Mouse (Mus musculus): ENCODE measurements at regions not wholly inside any gene's neighbourhood (a gene's known extent, or its start where the extent isn't known, plus 50 kb on each side); places are given as distances from the start of the nearest gene placed in this dataset.

DNA sequence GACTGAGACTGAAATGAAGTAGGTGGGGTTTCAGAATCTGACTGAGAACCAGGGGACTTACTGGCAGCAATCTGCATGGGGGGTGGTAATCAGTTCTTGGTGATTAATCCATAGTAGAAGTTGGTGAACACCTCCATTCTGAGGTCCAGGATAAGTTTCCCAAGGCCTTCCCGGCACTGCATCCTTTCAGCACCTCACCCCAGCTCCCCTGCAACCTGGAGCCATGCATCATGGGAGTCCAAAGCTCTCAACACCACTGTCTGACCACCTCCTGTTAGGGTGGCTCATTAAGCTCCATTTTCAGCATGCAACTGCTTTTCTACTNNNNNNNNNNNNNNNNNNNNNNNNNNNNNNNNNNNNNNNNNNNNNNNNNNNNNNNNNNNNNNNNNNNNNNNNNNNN is 157.0 kb downstream of the Cyp26b1 start:
- H3K36me3 ChIP-seq (ENCODE audit: control insufficient read depth, insufficient read depth): no peaks in the 10 kb centered on the region
- no peaks in the 10 kb centered on the region for H3K79me3 ChIP-seq (ENCODE audit: low read depth)
- H3K79me2 ChIP-seq (ENCODE audit: control insufficient read depth, insufficient read depth): no peaks in the 10 kb centered on the region
- TF ChIP-seq MYOD1 (IDR thresholded peaks at IDR 0.05; ENCODE audit: control insufficient read depth, insufficient read length, low read depth) (no peak), CTCF (IDR thresholded peaks at IDR 0.05; ENCODE audit: control insufficient read depth, insufficient read depth, insufficient read length) (no peak), MYOG (IDR thresholded peaks at IDR 0.05; ENCODE audit: control insufficient read depth, extremely low read depth, insufficient read length) (no peak), MAX (IDR thresholded peaks at IDR 0.05) (no peak), CEBPB (IDR thresholded peaks at IDR 0.05; ENCODE audit: low read depth) (no peak), FOSL1 (IDR thresholded peaks at IDR 0.05; ENCODE audit: insufficient read depth, low read length, poor library complexity, severe bottlenecking) (no peak)
- no peaks in the 10 kb centered on the region for H3K27me3 ChIP-seq (ENCODE audit: control insufficient read depth, insufficient read depth, insufficient read length)
- H3ac ChIP-seq (ENCODE audit: control insufficient read depth, insufficient read length, low read depth): no peak overlapping the region
- no peak overlapping the region for H3K4me3 ChIP-seq (ENCODE audit: insufficient read depth, poor library complexity, severe bottlenecking)

DNA sequence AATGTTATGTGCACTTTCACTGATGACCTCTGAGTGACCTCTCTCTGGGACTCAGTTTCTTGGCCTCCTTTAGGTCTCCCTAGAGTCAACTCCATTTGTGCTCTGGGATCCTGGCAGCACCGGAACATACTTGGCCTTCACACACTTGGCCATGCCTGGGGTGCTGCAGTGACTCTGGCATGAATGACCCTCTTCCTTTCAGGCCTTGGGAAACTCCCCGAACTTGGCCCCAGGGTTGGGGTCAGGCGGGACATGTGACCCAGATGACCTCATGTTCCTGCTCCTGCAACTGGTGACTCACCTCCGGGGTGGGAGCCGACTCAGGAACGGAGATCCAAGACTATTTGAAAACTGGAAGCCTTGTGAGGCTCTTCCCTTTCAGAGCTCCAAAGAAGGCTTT is 159.2 kb downstream of the Cyp26b1 start:
- Histone ChIP-seq H3ac (ENCODE audit: control insufficient read depth, insufficient read length, low read depth) (no peak overlapping the region), H3K4me3 (ENCODE audit: insufficient read depth, poor library complexity, severe bottlenecking) (no peak overlapping the region), H3K36me3 (ENCODE audit: control insufficient read depth, insufficient read depth) (no peaks in the 10 kb centered on the region), H3K79me2 (ENCODE audit: control insufficient read depth, insufficient read depth) (no peaks in the 10 kb centered on the region), H3K27me3 (ENCODE audit: control insufficient read depth, insufficient read depth, insufficient read length) (peaks cover 4% of the 10 kb centered on the region), H3K79me3 (ENCODE audit: low read depth) (no peaks in the 10 kb centered on the region)
- TF ChIP-seq USF1 (IDR thresholded peaks at IDR 0.05; ENCODE audit: low read depth) (peak; percentile 77), MYOG (IDR thresholded peaks at IDR 0.05; ENCODE audit: control insufficient read depth, extremely low read depth, insufficient read length) (no peak)

DNA sequence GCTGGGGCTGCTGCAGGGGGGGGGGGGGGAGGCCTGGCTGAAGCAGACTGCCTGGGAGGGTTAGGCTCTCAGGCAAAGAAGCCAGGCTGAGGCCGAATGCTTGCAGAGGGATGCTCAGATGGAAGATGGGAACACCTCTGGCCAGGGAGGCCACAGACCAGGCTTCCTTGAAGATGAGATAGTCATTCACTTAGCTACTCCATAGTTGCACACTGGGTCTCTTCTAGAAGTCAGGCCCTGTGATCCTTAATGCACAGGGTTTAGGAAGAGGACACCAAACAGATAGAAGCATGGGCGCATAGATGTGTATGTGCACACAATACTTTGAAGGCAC is 162.1 kb downstream of the Cyp26b1 start:
- no peak overlapping the region for H3K4me3 ChIP-seq (ENCODE audit: insufficient read depth, poor library complexity, severe bottlenecking)
- H3K79me2 ChIP-seq (ENCODE audit: control insufficient read depth, insufficient read depth): no peaks in the 10 kb centered on the region
- no peak for TF ChIP-seq USF1 (IDR thresholded peaks at IDR 0.05; ENCODE audit: low read depth)
- no peak for TF ChIP-seq MYOG (IDR thresholded peaks at IDR 0.05; ENCODE audit: control insufficient read depth, extremely low read depth, insufficient read length)
- no peak for TF ChIP-seq MAX (IDR thresholded peaks at IDR 0.05)
- TF ChIP-seq CEBPB (IDR thresholded peaks at IDR 0.05; ENCODE audit: low read depth): no peak
- TF ChIP-seq MYOD1 (IDR thresholded peaks at IDR 0.05; ENCODE audit: control insufficient read depth, insufficient read length, low read depth): no peak
- no peak for TF ChIP-seq CTCF (IDR thresholded peaks at IDR 0.05; ENCODE audit: control insufficient read depth, insufficient read depth, insufficient read length)

DNA sequence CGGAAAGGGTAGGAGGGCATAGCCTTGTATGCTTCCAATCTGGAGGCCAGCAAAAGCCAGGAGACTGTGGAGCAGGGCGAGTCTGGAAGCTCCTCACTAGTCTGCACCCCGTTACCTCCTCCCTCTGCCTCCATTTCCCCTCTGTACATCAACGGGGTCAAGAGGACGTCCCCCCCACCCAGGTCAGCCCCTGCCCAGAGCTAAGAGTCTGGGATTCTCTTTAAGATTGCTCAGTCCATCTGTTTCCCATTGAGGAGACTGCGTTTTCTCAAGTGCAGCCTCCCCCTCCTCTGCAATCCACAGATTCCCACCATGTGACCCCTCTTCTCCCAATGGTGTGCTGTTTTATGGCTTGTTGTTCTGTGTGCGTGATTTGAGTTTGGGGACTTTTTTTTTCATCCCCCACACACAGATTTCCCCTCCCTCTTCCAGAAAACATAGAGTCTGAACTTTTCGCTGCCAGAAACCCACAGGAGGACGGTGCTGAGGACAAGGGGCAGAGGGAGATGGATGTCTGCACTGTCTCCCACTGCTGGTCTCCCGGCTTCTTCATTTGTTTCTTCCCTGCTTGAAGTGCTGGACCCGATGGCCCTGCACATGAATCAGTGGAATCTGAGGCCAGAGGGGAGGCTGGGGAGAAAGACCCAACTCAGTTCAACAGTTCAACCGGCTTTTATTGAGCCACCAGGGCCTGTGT is 162.6 kb downstream of the Cyp26b1 start:
- H3K4me3 ChIP-seq (ENCODE audit: insufficient read depth, poor library complexity, severe bottlenecking): no peak overlapping the region
- no peaks in the 10 kb centered on the region for H3K79me2 ChIP-seq (ENCODE audit: control insufficient read depth, insufficient read depth)
- H3K27me3 ChIP-seq (ENCODE audit: control insufficient read depth, insufficient read depth, insufficient read length): peaks cover 7% of the 10 kb centered on the region
- no peaks in the 10 kb centered on the region for H3K36me3 ChIP-seq (ENCODE audit: control insufficient read depth, insufficient read depth)
- TF ChIP-seq FOSL1 (IDR thresholded peaks at IDR 0.05; ENCODE audit: insufficient read depth, low read length, poor library complexity, severe bottlenecking) (no peak), CTCF (IDR thresholded peaks at IDR 0.05; ENCODE audit: control insufficient read depth, insufficient read depth, insufficient read length) (no peak), MYOG (IDR thresholded peaks at IDR 0.05; ENCODE audit: control insufficient read depth, extremely low read depth, insufficient read length) (no peak), CEBPB (IDR thresholded peaks at IDR 0.05; ENCODE audit: low read depth) (no peak), MAX (IDR thresholded peaks at IDR 0.05) (no peak), USF1 (IDR thresholded peaks at IDR 0.05; ENCODE audit: low read depth) (no peak), MYOD1 (IDR thresholded peaks at IDR 0.05; ENCODE audit: control insufficient read depth, insufficient read length, low read depth) (no peak)
- no peak overlapping the region for H3ac ChIP-seq (ENCODE audit: control insufficient read depth, insufficient read length, low read depth)
- H3K79me3 ChIP-seq (ENCODE audit: low read depth): no peaks in the 10 kb centered on the region

More for the DNA sequence above, 162.1 kb downstream of the Cyp26b1 start:
- no peaks in the 10 kb centered on the region for H3K79me3 ChIP-seq (ENCODE audit: low read depth)
- H3ac ChIP-seq (ENCODE audit: control insufficient read depth, insufficient read length, low read depth): no peak overlapping the region
- no peaks in the 10 kb centered on the region for H3K36me3 ChIP-seq (ENCODE audit: control insufficient read depth, insufficient read depth)
- H3K27me3 ChIP-seq (ENCODE audit: control insufficient read depth, insufficient read depth, insufficient read length): peaks cover 7% of the 10 kb centered on the region

DNA sequence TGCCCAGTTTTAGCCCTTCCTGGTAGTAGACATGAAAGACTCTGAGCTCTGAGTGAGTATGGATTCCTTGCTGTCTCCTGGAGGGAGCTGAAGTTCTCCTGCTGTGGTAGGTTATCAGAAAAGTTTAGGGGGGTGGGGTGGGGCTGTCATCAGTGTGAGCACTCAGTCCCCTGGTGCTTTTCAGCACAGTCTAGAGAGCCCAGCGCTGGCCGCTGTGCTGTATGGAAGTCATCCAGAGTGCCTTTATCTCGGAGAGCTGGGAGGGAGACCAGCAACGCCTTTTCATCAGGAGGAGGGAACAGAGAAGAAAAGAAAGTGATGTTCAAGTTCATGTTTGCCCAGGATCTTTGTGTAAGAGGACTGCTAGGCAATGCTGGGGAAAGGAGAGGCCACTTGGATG is 163.6 kb downstream of the Cyp26b1 start:
- H3K36me3 ChIP-seq (ENCODE audit: control insufficient read depth, insufficient read depth): no peaks in the 10 kb centered on the region
- H3K4me3 ChIP-seq (ENCODE audit: insufficient read depth, poor library complexity, severe bottlenecking): no peak overlapping the region
- no peak overlapping the region for H3ac ChIP-seq (ENCODE audit: control insufficient read depth, insufficient read length, low read depth)
- TF ChIP-seq FOSL1 (IDR thresholded peaks at IDR 0.05; ENCODE audit: insufficient read depth, low read length, poor library complexity, severe bottlenecking) (no peak), MYOG (IDR thresholded peaks at IDR 0.05; ENCODE audit: control insufficient read depth, extremely low read depth, insufficient read length) (no peak)
- no peaks in the 10 kb centered on the region for H3K79me2 ChIP-seq (ENCODE audit: control insufficient read depth, insufficient read depth)
- H3K79me3 ChIP-seq (ENCODE audit: low read depth): no peaks in the 10 kb centered on the region
- H3K27me3 ChIP-seq (ENCODE audit: control insufficient read depth, insufficient read depth, insufficient read length): peaks cover 7% of the 10 kb centered on the region

DNA sequence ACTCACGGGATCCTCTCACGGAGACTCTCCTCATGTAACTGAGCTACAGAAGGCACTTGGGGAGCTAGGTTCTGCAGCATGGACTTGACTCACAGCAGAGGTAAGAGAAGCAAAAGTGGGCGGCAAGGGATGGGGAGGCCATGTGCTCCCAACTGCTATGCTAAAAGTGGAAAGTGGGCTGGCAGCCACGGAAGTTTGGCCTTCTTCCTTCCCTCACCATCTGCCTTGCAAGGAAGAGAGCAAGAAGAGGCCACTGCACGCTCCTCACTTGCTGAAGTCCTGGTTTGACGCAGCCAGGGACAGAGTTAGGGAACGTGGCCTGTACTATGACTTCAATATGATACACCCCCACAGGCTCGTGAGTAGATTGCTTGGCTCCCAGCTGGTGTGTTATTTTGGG is 164.5 kb downstream of the Cyp26b1 start:
- Histone ChIP-seq H3K27me3 (ENCODE audit: control insufficient read depth, insufficient read depth, insufficient read length) (peaks cover 7% of the 10 kb centered on the region), H3K4me3 (ENCODE audit: insufficient read depth, poor library complexity, severe bottlenecking) (no peak overlapping the region), H3K79me3 (ENCODE audit: low read depth) (no peaks in the 10 kb centered on the region), H3K36me3 (ENCODE audit: control insufficient read depth, insufficient read depth) (no peaks in the 10 kb centered on the region), H3K79me2 (ENCODE audit: control insufficient read depth, insufficient read depth) (no peaks in the 10 kb centered on the region), H3ac (ENCODE audit: control insufficient read depth, insufficient read length, low read depth) (no peak overlapping the region)
- TF ChIP-seq MYOG (IDR thresholded peaks at IDR 0.05; ENCODE audit: control insufficient read depth, extremely low read depth, insufficient read length) (no peak), MYOD1 (IDR thresholded peaks at IDR 0.05; ENCODE audit: control insufficient read depth, insufficient read length, low read depth) (no peak), USF1 (IDR thresholded peaks at IDR 0.05; ENCODE audit: low read depth) (no peak), MAX (IDR thresholded peaks at IDR 0.05) (no peak), CTCF (IDR thresholded peaks at IDR 0.05; ENCODE audit: control insufficient read depth, insufficient read depth, insufficient read length) (no peak), FOSL1 (IDR thresholded peaks at IDR 0.05; ENCODE audit: insufficient read depth, low read length, poor library complexity, severe bottlenecking) (no peak), CEBPB (IDR thresholded peaks at IDR 0.05; ENCODE audit: low read depth) (no peak)

Measured in C2C12 (cell line).